Mouse (Mus musculus): ENCODE results near the gene Tmem169.

- no peak for TF ChIP-seq POLR2A (IDR thresholded peaks at IDR 0.05; ENCODE audit: insufficient read length, low read depth)
- TF ChIP-seq MYOD1 (IDR thresholded peaks at IDR 0.05; ENCODE audit: control insufficient read depth in 1 of 3, insufficient read length in 2 of 3, low read depth in 2 of 3): no peak
- TF ChIP-seq MYOG (IDR thresholded peaks at IDR 0.05; ENCODE audit: control insufficient read depth in 1 of 3, insufficient read depth in 1 of 3, insufficient read length in 2 of 3, low read depth in 2 of 3): no peak
These were observed 52.6 kb downstream of the Tmem169 start for GRCm38 (mm10) chr1:72336780-72337179.

All from myocyte (in vitro differentiated cells).